Mouse (Mus musculus) gastrocnemius, adult 2 months (tissue): Measurements from ENCODE around the gene Pde4d. TPM values are rescaled to one million over a fixed set of nuclear protein-coding genes. Genes with fewer than 3 reads are reported as not detected.
A peak's percentile ranks its signal among the peaks of the same experiment; 100 is the strongest.

Source experiments
- DNase-seq: peaks from one replicate; pipeline ENCODE4 v3.0.0; 2022
- H3K27ac ChIP-seq: fragments of 200-600 bp; 2 replicates; pipeline ENCODE4 v1.8.1; 2022; ENCODE audit warnings: mild to moderate bottlenecking
- H3K4me3 ChIP-seq: fragments of 200-600 bp; 2 replicates; pipeline ENCODE4 v1.8.1; 2022; ENCODE audit warnings: mild to moderate bottlenecking, moderate library complexity
- CTCF ChIP-seq: fragments of 200-600 bp; IDR thresholded peaks from 2 replicates; pipeline ENCODE4 v1.8.1; 2022; ENCODE audit warnings: antibody characterized with exemption, mild to moderate bottlenecking, moderate library complexity
- intact Hi-C: fragments of 180-260 bp; cut with DNase I; formaldehyde crosslinking; loops from one replicate; pipeline ENCODE4 v1.15.1; 2025
- total RNA-seq, 2 experiments: library from RNA; stranded (reverse); gene quantifications; 2 replicates each; pipeline ENCODE4 v1.2.3; 2021

Gene Pde4d
- total RNA-seq, 2 experiments from 2014 or later, result 239 to 330 TPM

GRCm38 (mm10) chr13:109439436-109440161, 989.9 kb downstream of the Pde4d start:
- H3K4me3 ChIP-seq, result peak overlapping the region; percentile 74
- intact Hi-C loops, result loop anchor here (5.0 to 10.0 kb wide), 5 partner anchors 48 to 315 kb away; no protein-coding TSS in a partner anchor
- H3K27ac ChIP-seq, result peak overlapping the region; percentile 89
- TF ChIP-seq CTCF, result no peak
- DNase-seq, result no peak

DNA sequence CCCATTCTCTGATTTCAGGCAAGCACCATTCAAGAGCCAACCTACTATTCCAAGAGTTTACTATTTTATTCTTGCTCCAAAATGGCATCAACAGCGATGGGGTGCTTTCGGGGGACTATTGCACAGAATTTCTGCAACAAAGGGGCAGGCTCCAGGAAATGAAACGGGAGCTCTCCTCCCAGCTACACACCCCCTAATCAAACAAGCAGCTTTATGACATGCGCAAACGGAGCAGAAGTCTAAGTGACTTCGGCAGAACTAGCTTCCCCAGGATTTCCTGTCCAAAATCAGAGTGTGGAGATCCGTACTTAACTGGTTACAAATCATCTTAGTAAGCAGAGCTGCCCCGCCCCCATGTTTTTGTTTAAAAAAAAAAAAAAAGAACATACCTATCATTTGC, 990.6 kb downstream of the Pde4d start:
- Histone ChIP-seq H3K4me3 (peak overlapping the region; percentile 74), H3K27ac (peak overlapping the region; percentile 89)
- intact Hi-C loops, result loop anchor here (5.0 to 10.0 kb wide), 5 partner anchors 47 to 314 kb away; no protein-coding TSS in a partner anchor
- no peak for TF ChIP-seq CTCF
- DNase-seq, result peak; percentile 69

GRCm38 (mm10) chr13:109440881-109441280, 991.1 kb downstream of the Pde4d start:
- Histone ChIP-seq H3K27ac (peak overlapping the region; percentile 89), H3K4me3 (peak overlapping the region; percentile 74)
- peak; percentile 90 for DNase-seq
- peak; percentile 37 for TF ChIP-seq CTCF
- intact Hi-C loops, result loop anchor here (5.0 to 10.0 kb wide), 5 partner anchors 46 to 314 kb away; no protein-coding TSS in a partner anchor

GRCm38 (mm10) chr13:109441401-109441973, 991.7 kb downstream of the Pde4d start:
- peak overlapping the region; percentile 89 for H3K27ac ChIP-seq
- peak; percentile 49 for DNase-seq
- TF ChIP-seq CTCF, result no peak
- intact Hi-C loops, result loop anchor here (5.0 to 10.0 kb wide), 5 partner anchors 46 to 313 kb away; no protein-coding TSS in a partner anchor
- peak overlapping the region; percentile 74 for H3K4me3 ChIP-seq

GRCm38 (mm10) chr13:109446138-109446537, 996.4 kb downstream of the Pde4d start:
- no peak for TF ChIP-seq CTCF
- DNase-seq, result no peak
- intact Hi-C loops, result loop anchor here (10.0 kb wide), 4 partner anchors 91 to 309 kb away; no protein-coding TSS in a partner anchor
- peak overlapping the region; percentile 89 for H3K27ac ChIP-seq
- H3K4me3 ChIP-seq, result peak overlapping the region; percentile 74

DNA sequence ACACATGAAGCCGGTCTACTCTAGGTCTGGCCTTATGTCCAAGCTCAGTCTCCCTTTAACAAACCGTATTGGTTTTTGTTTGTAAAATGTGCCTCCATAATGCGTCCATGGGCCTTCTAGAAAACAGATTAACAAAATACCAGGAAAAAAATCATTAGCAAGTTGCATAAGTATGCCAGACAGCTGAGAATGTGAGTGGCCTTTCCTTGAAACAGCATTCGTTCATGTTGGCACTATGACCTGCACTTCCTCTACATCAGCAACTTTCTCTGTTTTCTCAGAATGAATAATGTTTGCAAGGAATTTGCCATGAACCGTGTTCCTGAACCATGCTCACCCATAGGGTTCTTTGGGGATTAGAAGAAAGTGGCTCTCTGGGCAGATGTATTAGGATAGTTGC, 998.4 kb downstream of the Pde4d start:
- no peak for TF ChIP-seq CTCF
- Histone ChIP-seq H3K4me3 (peak overlapping the region; percentile 52), H3K27ac (peak overlapping the region; percentile 89)
- DNase-seq, result no peak
- intact Hi-C loops, result loop anchor here (10.0 kb wide), 4 partner anchors 93 to 307 kb away; no protein-coding TSS in a partner anchor

GRCm38 (mm10) chr13:109474344-109474743, 1024.6 kb downstream of the Pde4d start:
- intact Hi-C loops, result no loop called here
- no peak for DNase-seq
- no peak overlapping the region for H3K4me3 ChIP-seq
- H3K27ac ChIP-seq, result no peak overlapping the region
- no peak for TF ChIP-seq CTCF

GRCm38 (mm10) chr13:109481446-109481845, 1031.7 kb downstream of the Pde4d start:
- DNase-seq, result peak; percentile 31

GRCm38 (mm10) chr13:109486166-109486565, 1036.4 kb downstream of the Pde4d start:
- no peak for TF ChIP-seq CTCF
- intact Hi-C loops, result loop anchor here (5.0 kb wide), 1 partner anchor 44 kb away; no protein-coding TSS in a partner anchor
- DNase-seq, result peak; percentile 65
- Histone ChIP-seq H3K4me3 (no peak overlapping the region), H3K27ac (peak overlapping the region; percentile 79)

More at GRCm38 (mm10) chr13:109481446-109481845, 1031.7 kb downstream of the Pde4d start:
- no peak overlapping the region for H3K4me3 ChIP-seq
- peak overlapping the region; percentile 48; the same call in 1 of the 2 replicates for H3K27ac ChIP-seq
- TF ChIP-seq CTCF, result no peak
- intact Hi-C loops, result no loop called here

DNA sequence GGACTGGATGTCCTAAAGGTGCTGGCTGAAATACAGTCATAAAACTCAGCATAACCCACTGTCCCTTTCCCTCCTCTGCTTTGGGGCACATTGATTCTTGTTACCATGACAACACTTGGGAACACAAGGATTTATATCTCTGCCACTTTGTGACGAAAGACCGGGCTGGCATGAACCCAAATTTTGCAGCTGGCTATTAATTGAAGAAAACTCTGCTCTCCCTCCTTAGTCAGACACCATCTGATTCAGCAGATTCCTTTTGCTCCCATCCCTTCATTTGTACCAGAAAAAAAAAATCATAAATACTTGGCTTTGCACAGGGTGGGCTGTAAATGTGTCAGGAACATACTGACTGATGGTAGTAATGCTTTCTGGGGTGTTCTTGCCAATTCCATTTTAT, 1037.6 kb downstream of the Pde4d start:
- TF ChIP-seq CTCF, result no peak
- no peak overlapping the region for H3K4me3 ChIP-seq
- intact Hi-C loops, result loop anchor here (5.0 kb wide), 1 partner anchor 45 kb away; no protein-coding TSS in a partner anchor
- peak; percentile 48 for DNase-seq
- peak overlapping the region; percentile 79; the same call in 1 of the 2 replicates for H3K27ac ChIP-seq

DNA sequence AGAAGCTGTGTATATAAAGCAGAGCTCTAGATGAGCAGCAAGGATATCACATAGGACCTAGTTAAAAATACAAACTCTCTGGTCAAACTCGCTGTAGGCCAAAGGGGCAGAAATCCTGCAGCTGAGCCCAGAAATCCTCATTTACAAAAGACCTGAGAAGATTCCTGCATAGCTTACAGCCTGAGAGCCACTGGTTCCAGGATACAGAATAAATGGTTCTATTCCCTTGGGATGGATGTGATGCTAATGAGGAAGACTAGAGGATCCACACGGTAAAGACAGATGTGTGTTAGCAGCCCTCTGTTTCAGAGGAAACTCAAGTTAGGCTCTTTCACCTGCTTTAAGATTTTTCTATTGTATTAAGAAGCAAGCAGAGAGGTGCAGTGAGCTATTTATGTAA, 1041.1 kb downstream of the Pde4d start:
- intact Hi-C loops, result no loop called here
- TF ChIP-seq CTCF, result no peak
- no peak for DNase-seq

DNA sequence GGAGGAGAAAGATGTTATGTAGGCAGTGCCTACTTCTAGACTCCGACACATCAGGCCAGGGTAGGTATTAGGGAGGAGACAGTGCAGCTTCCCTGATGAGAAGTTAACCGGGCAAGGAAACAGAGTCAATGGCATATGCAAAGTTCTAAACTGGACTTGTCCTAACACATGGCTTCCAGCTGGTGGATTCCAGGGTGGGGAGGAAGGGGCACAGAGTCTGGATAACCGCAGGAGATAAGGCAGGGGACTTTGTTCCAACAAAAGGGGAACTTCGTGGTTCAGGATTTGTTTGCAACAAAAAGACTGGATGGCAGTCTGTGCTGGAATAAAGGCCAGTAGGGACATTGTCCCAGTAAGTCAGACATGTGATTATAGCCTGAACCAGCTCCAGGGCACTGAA, 1042.1 kb downstream of the Pde4d start:
- Histone ChIP-seq H3K4me3 (no peak overlapping the region), H3K27ac (no peak overlapping the region)
- intact Hi-C loops, result no loop called here
- DNase-seq, result no peak
- TF ChIP-seq CTCF, result no peak

More for the DNA sequence above, 1041.1 kb downstream of the Pde4d start:
- no peak overlapping the region for H3K4me3 ChIP-seq
- no peak overlapping the region for H3K27ac ChIP-seq

DNA sequence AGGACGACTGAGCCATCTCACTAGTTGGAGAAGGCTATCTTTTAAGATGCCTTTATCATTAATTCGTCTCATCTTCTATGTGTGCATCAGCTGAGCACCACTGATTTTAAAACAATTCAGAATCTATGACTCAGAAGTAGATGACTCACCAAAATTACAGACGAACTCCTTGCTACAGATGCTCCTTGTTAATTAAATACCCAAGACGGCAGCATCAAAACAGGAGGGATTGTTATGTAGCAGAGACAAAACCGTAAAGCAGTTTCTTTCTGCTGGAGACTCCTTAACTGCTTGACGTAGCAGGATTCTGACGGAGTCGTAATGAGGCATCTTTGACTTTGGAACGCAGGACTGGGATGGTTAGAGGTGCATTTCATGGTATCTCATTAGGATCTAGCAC, 1050.6 kb downstream of the Pde4d start:
- intact Hi-C loops, result no loop called here
- Histone ChIP-seq H3K4me3 (no peak overlapping the region), H3K27ac (no peak overlapping the region)
- DNase-seq, result no peak
- TF ChIP-seq CTCF, result no peak
